Mouse (Mus musculus): ENCODE measurements around the gene Coro2a.

DNA sequence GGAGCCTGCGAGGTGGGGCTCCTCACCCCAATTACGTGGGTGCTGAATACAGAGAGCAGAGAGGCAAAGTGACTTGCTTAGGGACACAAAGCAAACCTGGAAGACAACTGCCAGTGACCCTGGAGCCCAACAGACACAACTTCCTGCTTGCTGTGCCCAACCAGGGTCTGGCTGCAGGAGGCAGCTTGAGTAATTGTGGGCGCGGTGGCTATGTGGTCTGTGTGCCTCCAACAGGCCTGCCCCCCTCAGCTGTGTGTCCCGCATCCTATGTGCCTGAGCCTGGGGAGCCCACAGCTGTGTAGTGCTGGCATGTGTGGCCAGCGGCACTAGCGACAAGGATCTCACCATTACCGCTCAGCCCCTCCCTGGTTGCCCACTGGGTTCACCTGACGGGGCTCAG lies 12.6 kb upstream of the Coro2a start:
- TF ChIP-seq CTCF (IDR thresholded peaks at IDR 0.05; ENCODE audit: control insufficient read depth, insufficient read depth, insufficient read length) (no peak), MYOG (IDR thresholded peaks at IDR 0.05; ENCODE audit: control insufficient read depth, extremely low read depth, insufficient read length) (no peak), USF1 (IDR thresholded peaks at IDR 0.05; ENCODE audit: low read depth) (no peak), MAX (IDR thresholded peaks at IDR 0.05) (no peak), MYOD1 (IDR thresholded peaks at IDR 0.05; ENCODE audit: control insufficient read depth, insufficient read length, low read depth) (no peak), CEBPB (IDR thresholded peaks at IDR 0.05; ENCODE audit: low read depth) (no peak), FOSL1 (IDR thresholded peaks at IDR 0.05; ENCODE audit: insufficient read depth, low read length, poor library complexity, severe bottlenecking) (no peak)

Measured in C2C12 (cell line).